Mouse (Mus musculus): ENCODE data around the gene Cntn1. TPM values are rescaled to one million over a fixed set of nuclear protein-coding genes. Genes with fewer than 3 reads are reported as not detected.
A peak's percentile ranks its signal among the peaks of the same experiment; 100 is the strongest.

The Cntn1 gene
- polyA plus RNA-seq, 1 experiment from 2014 or later: 0.51 TPM

DNA sequence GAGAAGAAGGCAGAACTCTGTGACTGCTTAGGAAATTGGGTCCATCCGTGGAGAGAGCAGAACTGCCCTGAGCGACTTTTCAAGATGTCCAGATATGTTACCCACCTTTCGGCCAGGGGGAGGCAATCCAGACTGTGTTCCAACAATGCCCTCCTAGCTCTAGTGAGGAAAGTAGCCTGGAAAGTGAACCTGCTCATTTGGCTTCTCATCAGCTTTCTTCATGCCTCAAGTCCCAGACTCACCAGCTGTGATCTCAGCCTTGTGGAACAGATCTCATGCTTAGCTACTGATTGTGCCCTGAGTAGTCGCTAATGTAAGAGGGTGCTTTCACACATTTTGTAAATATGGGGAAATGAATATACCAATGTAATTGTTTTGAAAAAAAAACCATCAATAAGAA, 2.4 kb upstream of the Cntn1 start:
- no peaks in the 10 kb centered on the region for H3K36me3 ChIP-seq (ENCODE audit: insufficient read depth)
- TF ChIP-seq CTCF (IDR thresholded peaks at IDR 0.05; ENCODE audit: low read depth): no peak
- 83% methylated on average over 4 of the region's 4 CpGs for WGBS
- peaks cover 16% of the 10 kb centered on the region for H3K27me3 ChIP-seq (ENCODE audit: insufficient read depth, low read length)
- H3K4me2 ChIP-seq: no peak overlapping the region
- no peaks in the 10 kb centered on the region for H3K4me1 ChIP-seq (ENCODE audit: insufficient read depth)
- H3K9ac ChIP-seq: no peak overlapping the region
- ATAC-seq (ENCODE audit: insufficient read depth) (no peak), DNase-seq (no peak)
- H3K9me3 ChIP-seq (ENCODE audit: low read depth, low read length): no peaks in the 10 kb centered on the region
- H3K27ac ChIP-seq (ENCODE audit: low read depth): no peak overlapping the region
- H3K4me3 ChIP-seq (ENCODE audit: low read depth, low read length): no peak overlapping the region

DNA sequence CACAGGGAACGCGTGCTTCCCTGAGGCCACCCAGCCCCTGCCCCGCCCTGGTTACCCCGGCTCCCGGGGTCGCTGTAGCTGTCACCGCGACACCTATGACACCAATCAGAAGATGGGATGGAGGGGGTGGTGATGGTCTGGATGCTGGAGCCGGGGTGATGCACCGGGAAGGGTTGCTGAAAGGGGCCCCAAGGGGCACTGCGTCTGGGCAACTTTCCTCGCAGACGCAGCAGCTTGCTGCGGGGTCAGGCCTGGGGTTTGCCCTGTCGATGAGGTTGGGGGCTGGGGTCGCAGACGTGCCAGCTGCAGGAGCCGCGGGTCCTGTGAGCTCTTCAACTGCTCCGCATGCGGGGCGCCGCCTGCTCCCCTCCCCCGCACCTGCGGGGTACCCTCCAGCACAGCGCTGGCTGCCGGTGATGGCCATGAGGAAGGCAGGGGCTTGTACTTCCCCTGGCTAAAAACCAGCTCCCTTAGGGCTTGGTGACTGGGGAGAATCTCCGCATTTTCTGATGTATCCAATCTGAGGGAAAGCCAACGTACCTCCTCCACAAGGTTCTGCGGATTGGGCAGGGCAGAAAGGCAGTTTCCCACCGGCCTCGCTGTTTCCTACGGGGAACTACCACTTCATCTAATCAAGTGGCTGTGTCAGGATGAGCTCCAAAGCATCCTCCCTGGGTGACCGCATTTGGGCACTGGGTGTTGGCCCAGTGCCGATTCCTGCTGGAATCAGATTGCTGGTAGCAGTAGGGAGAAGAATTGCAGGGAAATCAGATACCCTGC, 578 bp downstream of the Cntn1 start:
- Histone ChIP-seq H3K4me2 (peak overlapping the region; percentile 96), H3K4me3 (ENCODE audit: low read depth, low read length) (peak overlapping the region; percentile 47), H3K4me1 (ENCODE audit: insufficient read depth) (no peaks in the 10 kb centered on the region), H3K27me3 (ENCODE audit: insufficient read depth, low read length) (peaks cover 16% of the 10 kb centered on the region), H3K9ac (peak overlapping the region; percentile 30; the same call in 1 of the 2 replicates), H3K27ac (ENCODE audit: low read depth) (no peak overlapping the region), H3K36me3 (ENCODE audit: insufficient read depth) (no peaks in the 10 kb centered on the region), H3K9me3 (ENCODE audit: low read depth, low read length) (no peaks in the 10 kb centered on the region)
- no peak for TF ChIP-seq CTCF (IDR thresholded peaks at IDR 0.05; ENCODE audit: low read depth)
- DNase-seq (peak; percentile 25), ATAC-seq (ENCODE audit: insufficient read depth) (peak; percentile 61)
- 1% methylated on average over 35 of the region's 35 CpGs for WGBS

DNA sequence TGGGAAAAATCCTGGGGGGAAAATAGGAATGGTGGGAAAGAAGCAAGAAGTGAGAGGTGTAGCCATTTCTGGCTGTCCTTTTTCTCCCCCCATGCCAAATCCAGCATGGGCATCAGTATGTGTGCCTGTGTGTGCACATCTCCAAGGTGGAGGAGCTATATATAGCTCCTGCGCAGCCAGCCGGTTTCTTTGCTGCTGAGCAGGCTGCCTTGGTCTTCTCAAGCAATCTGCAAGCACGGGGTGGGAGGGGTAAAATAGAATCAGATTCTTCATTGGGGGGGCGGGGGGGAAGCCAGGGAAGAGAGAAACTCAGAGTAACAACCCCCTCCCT, 1.1 kb downstream of the Cntn1 start:
- peak overlapping the region; percentile 96 for H3K4me2 ChIP-seq
- H3K27me3 ChIP-seq (ENCODE audit: insufficient read depth, low read length): peaks cover 16% of the 10 kb centered on the region
- no peak for TF ChIP-seq CTCF (IDR thresholded peaks at IDR 0.05; ENCODE audit: low read depth)
- no peaks in the 10 kb centered on the region for H3K36me3 ChIP-seq (ENCODE audit: insufficient read depth)
- 21% methylated on average over 4 of the region's 4 CpGs for WGBS
- H3K9me3 ChIP-seq (ENCODE audit: low read depth, low read length): no peaks in the 10 kb centered on the region
- peak overlapping the region; percentile 47; the same call in 1 of the 2 replicates for H3K4me3 ChIP-seq (ENCODE audit: low read depth, low read length)
- no peaks in the 10 kb centered on the region for H3K4me1 ChIP-seq (ENCODE audit: insufficient read depth)
- no peak overlapping the region for H3K9ac ChIP-seq
- H3K27ac ChIP-seq (ENCODE audit: low read depth): no peak overlapping the region
- ATAC-seq (ENCODE audit: insufficient read depth): no peak
- DNase-seq: no peak

DNA sequence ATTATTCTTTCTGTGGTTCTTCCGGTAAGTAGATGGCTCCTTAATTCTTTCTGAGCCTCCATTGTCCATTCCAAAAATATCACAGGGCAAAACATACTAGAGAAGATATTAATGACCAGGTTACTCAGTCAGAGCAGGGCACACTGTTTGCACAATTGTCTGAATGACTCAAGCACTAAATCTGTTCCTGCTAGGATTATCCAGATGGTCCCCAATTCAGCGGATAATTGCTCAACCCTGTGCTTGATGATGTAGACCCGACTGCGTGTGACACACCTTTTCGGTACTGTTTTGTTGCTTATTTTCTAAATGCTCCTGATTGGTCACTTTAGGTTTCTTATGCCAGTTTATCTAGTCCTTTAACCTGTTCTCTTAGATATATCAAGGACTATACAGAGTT, 6.6 kb downstream of the Cntn1 start:
- Histone ChIP-seq H3K4me3 (ENCODE audit: low read depth, low read length) (no peak overlapping the region), H3K27ac (ENCODE audit: low read depth) (no peak overlapping the region), H3K9ac (no peak overlapping the region), H3K9me3 (ENCODE audit: low read depth, low read length) (no peaks in the 10 kb centered on the region), H3K4me2 (no peak overlapping the region), H3K36me3 (ENCODE audit: insufficient read depth) (no peaks in the 10 kb centered on the region), H3K4me1 (ENCODE audit: insufficient read depth) (no peaks in the 10 kb centered on the region), H3K27me3 (ENCODE audit: insufficient read depth, low read length) (0 out of 2 replicates have a peak, but pooled peaks cover 1% of the 10 kb centered on the region)
- DNase-seq: no peak
- no peak for ATAC-seq (ENCODE audit: insufficient read depth)
- WGBS: 93% methylated on average over 5 of the region's 5 CpGs
- TF ChIP-seq CTCF (IDR thresholded peaks at IDR 0.05; ENCODE audit: low read depth): no peak

DNA sequence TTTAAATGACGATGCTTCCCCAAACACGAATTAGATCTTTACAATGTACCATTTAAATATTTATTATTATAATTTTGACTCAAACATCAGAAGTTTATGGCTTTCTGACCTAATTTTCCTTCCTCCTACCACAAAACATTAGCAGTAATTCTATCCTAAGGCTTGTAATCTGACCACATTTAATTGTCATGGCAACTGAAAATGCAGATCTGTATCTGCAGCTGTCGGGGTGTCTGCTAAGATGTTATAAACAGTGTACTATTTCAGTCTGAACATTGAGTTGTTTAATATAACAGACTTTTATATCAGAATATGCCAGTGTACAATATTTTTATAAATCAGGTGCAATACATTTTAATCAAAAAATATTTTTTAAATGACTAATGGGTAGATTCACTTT, 10.0 kb downstream of the Cntn1 start:
- Histone ChIP-seq H3K9ac (no peak overlapping the region), H3K36me3 (ENCODE audit: insufficient read depth) (no peaks in the 10 kb centered on the region), H3K4me1 (ENCODE audit: insufficient read depth) (no peaks in the 10 kb centered on the region), H3K27me3 (ENCODE audit: insufficient read depth, low read length) (no peaks in the 10 kb centered on the region), H3K4me3 (ENCODE audit: low read depth, low read length) (no peak overlapping the region), H3K9me3 (ENCODE audit: low read depth, low read length) (no peaks in the 10 kb centered on the region), H3K27ac (ENCODE audit: low read depth) (no peak overlapping the region), H3K4me2 (no peak overlapping the region)
- WGBS: 50% methylated on average over 3 of the region's 3 CpGs
- ATAC-seq (ENCODE audit: insufficient read depth): no peak
- DNase-seq: no peak
- no peak for TF ChIP-seq CTCF (IDR thresholded peaks at IDR 0.05; ENCODE audit: low read depth)

DNA sequence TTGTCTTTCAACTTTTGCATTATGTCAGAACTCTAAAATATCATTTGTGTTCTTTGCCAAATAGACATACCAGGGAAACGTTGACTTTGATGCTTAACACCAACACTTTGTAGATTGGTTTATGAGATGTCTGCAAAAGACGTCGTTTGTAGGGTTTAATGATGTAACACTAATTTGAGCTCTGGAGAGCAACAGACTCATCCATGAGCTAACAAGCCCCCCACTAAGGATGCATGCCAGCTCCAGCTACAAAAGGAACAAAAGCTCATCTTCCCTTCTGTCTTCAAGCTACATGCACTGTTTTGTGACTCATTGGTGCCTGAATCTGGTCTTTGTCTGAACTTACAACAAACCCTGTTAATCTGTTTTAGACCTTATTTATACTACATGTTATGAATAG, 28.5 kb downstream of the Cntn1 start:
- 63% methylated on average over 3 of the region's 3 CpGs for WGBS
- H3K4me1 ChIP-seq (ENCODE audit: insufficient read depth): no peaks in the 10 kb centered on the region
- no peaks in the 10 kb centered on the region; the same call in 1 of the 2 replicates for H3K27me3 ChIP-seq (ENCODE audit: insufficient read depth, low read length)
- no peaks in the 10 kb centered on the region for H3K9me3 ChIP-seq (ENCODE audit: low read depth, low read length)
- no peak for TF ChIP-seq CTCF (IDR thresholded peaks at IDR 0.05; ENCODE audit: low read depth)
- no peak overlapping the region for H3K4me3 ChIP-seq (ENCODE audit: low read depth, low read length)
- no peak overlapping the region for H3K4me2 ChIP-seq
- ATAC-seq (ENCODE audit: insufficient read depth) (no peak), DNase-seq (no peak)
- no peaks in the 10 kb centered on the region for H3K36me3 ChIP-seq (ENCODE audit: insufficient read depth)
- no peak overlapping the region for H3K9ac ChIP-seq
- no peak overlapping the region for H3K27ac ChIP-seq (ENCODE audit: low read depth)

DNA sequence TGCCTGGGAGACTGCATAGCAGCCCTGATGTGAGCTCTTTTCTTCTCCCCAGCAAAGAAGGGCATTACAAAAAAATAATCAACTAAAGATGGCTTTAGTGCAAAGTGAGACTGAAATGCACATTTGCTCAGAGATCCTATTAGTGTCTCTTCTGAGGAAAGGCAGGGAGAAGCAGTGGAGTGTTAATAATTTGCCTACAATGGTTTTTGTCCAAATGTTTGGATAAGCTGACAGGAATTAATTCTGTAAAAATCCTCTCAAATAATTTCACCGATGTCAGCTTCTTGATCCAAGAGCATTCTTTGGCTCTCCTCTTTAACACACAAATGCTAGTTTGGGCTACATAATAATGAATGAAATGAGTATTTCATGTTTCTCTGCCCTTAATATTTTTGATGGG, 34.9 kb downstream of the Cntn1 start:
- H3K4me1 ChIP-seq (ENCODE audit: insufficient read depth): no peaks in the 10 kb centered on the region
- H3K9me3 ChIP-seq (ENCODE audit: low read depth, low read length): no peaks in the 10 kb centered on the region
- TF ChIP-seq CTCF (IDR thresholded peaks at IDR 0.05; ENCODE audit: low read depth): no peak
- H3K4me2 ChIP-seq: no peak overlapping the region
- WGBS: 26% methylated on average over 1 of the region's 1 CpGs
- no peak overlapping the region for H3K4me3 ChIP-seq (ENCODE audit: low read depth, low read length)
- no peaks in the 10 kb centered on the region for H3K36me3 ChIP-seq (ENCODE audit: insufficient read depth)
- DNase-seq: no peak
- H3K9ac ChIP-seq: no peak overlapping the region
- no peak for ATAC-seq (ENCODE audit: insufficient read depth)
- no peaks in the 10 kb centered on the region; the same call in 1 of the 2 replicates for H3K27me3 ChIP-seq (ENCODE audit: insufficient read depth, low read length)
- no peak overlapping the region for H3K27ac ChIP-seq (ENCODE audit: low read depth)
